Mouse (Mus musculus) lung, embryonic 14.5 days (tissue): ENCODE data around the gene Elmo2. TPM values are rescaled to one million over a fixed set of nuclear protein-coding genes. Genes with fewer than 3 reads are reported as not detected.

Source experiments
- ATAC-seq: fragments of 200-750 bp; cut with Nextera tagmentation; 2 replicates; pipeline ENCODE4 v1.8.0; 2017; ENCODE audit warnings: mild to moderate bottlenecking, moderate TSS enrichment, moderate library complexity; ENCODE audit not compliant: insufficient read depth
- DNase-seq: peaks from one replicate; pipeline ENCODE4 v3.0.0-alpha.2; 2015
- H3K27ac ChIP-seq: fragments of 300-500 bp; sonication (generic); 2 replicates; pipeline ENCODE4 v1.5.1; 2014; ENCODE audit warnings: low read depth, mild to moderate bottlenecking, moderate library complexity
- H3K27me3 ChIP-seq: fragments of 300-500 bp; sonication (generic); 2 replicates; pipeline ENCODE4 v1.6.1; 2014; ENCODE audit warnings: low read length, control low read depth; ENCODE audit not compliant: insufficient read depth
- H3K36me3 ChIP-seq: fragments of 300-500 bp; sonication (generic); 2 replicates; pipeline ENCODE4 v1.6.1; 2014; ENCODE audit warnings: control low read depth; ENCODE audit not compliant: insufficient read depth
- H3K4me1 ChIP-seq: fragments of 300-500 bp; sonication (generic); 2 replicates; pipeline ENCODE4 v1.6.1; 2014; ENCODE audit warnings: antibody characterized with exemption, control low read depth; ENCODE audit not compliant: insufficient read depth
- H3K4me2 ChIP-seq: fragments of 300-500 bp; sonication (generic); 2 replicates; pipeline ENCODE4 v1.6.1; 2014; ENCODE audit warnings: mild to moderate bottlenecking
- H3K4me3 ChIP-seq: fragments of 300-500 bp; sonication (generic); 2 replicates; pipeline ENCODE4 v1.5.1; 2014; ENCODE audit warnings: low read depth, low read length
- H3K9ac ChIP-seq: fragments of 300-500 bp; sonication (generic); 2 replicates; pipeline ENCODE4 v1.6.1; 2014
- H3K9me3 ChIP-seq: fragments of 300-500 bp; sonication (generic); 2 replicates; pipeline ENCODE4 v1.6.1; 2016; ENCODE audit warnings: low read depth, low read length, control low read depth
- CTCF ChIP-seq: IDR thresholded peaks from 2 replicates; pipeline ENCODE4 v1.5.1; 2016; ENCODE audit warnings: antibody characterized with exemption, low read depth
- WGBS: fragments of 180-500 bp; shearing (Covaris S2); extraction: QIAGEN DNeasy Blood & Tissue Kit; methylation state at CpG from one replicate; pipeline ENCODE4 v1.1.7; 2014; 5-methylcytosine and 5-hydroxymethylcytosine counted together
- polyA plus RNA-seq: library from polyadenylated mRNA; unstranded; fragments of >200 nt; fragmentation: Nextera tagmentation; extraction: Ambion mirVana; gene quantifications from 2 replicates; pipeline ENCODE4 v1.2.1, GENCODE M21; 2014

Gene Elmo2
- polyA plus RNA-seq, 1 experiment from 2014 or later = 82.2 TPM

DNA sequence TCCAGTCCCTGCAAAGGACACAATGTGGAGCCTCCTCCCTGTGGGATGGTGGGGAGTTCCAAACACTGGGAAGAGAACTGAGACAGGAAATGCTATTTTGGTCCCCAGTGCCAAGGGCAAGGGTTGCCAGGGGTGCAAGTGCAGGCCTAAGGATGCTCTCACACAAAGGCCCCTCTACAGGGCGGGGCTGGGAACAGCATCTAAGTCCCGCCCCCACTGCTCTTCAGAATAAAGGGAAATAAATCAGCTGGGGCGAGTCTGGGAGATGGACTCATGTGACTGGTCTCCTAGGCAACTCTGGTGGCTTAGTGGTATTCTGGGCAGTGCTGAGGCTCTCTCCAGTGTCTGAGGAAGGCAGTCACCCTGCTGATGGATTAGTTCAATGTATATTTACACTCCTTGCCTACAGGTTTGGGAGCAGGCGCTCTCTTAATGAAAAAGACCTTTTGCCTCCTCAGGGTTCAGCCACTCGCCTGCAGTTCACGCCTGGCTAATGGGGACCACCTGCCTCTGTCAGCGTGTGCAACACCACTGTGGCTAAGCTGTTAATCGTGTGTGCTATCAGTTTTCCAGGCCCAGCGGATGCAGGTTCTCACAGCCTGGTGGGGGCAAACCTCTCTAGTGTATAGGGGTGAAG is 9.3 kb downstream of the Elmo2 start:
- Histone ChIP-seq H3K27ac (peak overlapping the region; percentile 42; the same call in 1 of the 2 replicates), H3K9me3 (no peaks in the 10 kb centered on the region), H3K9ac (no peak overlapping the region), H3K4me1 (peaks cover 34% of the 10 kb centered on the region), H3K27me3 (no peaks in the 10 kb centered on the region), H3K4me3 (no peak overlapping the region), H3K4me2 (peak overlapping the region; percentile 1; the same call in 1 of the 2 replicates), H3K36me3 (peaks cover 42% of the 10 kb centered on the region)
- peak; percentile 81 for DNase-seq
- TF ChIP-seq CTCF = no peak
- WGBS = 15% methylated on average over 9 of the region's 9 CpGs
- ATAC-seq = peak; percentile 73

- H3K27me3 ChIP-seq = no peaks in the 10 kb centered on the region
- peaks cover 50% of the 10 kb centered on the region for H3K36me3 ChIP-seq
- no peak overlapping the region for H3K9ac ChIP-seq
- WGBS = 36% methylated on average over 10 of the region's 10 CpGs
- no peak for TF ChIP-seq CTCF
- no peak overlapping the region for H3K4me3 ChIP-seq
- ATAC-seq (no peak), DNase-seq (no peak)
- H3K9me3 ChIP-seq = no peaks in the 10 kb centered on the region
- H3K4me1 ChIP-seq = peaks cover 26% of the 10 kb centered on the region
- H3K27ac ChIP-seq = peak overlapping the region; percentile 42; the same call in 1 of the 2 replicates
- H3K4me2 ChIP-seq = no peak overlapping the region
Measured at GRCm38 (mm10) chr2:165316204-165316603, 10.1 kb downstream of the Elmo2 start.

GRCm38 (mm10) chr2:165314197-165314596 is 12.1 kb downstream of the Elmo2 start:
- Histone ChIP-seq H3K4me1 (peaks cover 20% of the 10 kb centered on the region), H3K36me3 (peaks cover 69% of the 10 kb centered on the region), H3K4me2 (no peak overlapping the region), H3K27me3 (no peaks in the 10 kb centered on the region), H3K27ac (no peak overlapping the region), H3K4me3 (no peak overlapping the region), H3K9ac (no peak overlapping the region), H3K9me3 (no peaks in the 10 kb centered on the region)
- no peak for TF ChIP-seq CTCF
- no peak for DNase-seq
- WGBS = 83% methylated on average over 8 of the region's 8 CpGs
- no peak for ATAC-seq

- Histone ChIP-seq H3K36me3 (peaks cover 84% of the 10 kb centered on the region), H3K9me3 (no peaks in the 10 kb centered on the region), H3K9ac (no peak overlapping the region), H3K4me3 (no peak overlapping the region), H3K27me3 (no peaks in the 10 kb centered on the region), H3K4me2 (no peak overlapping the region), H3K27ac (no peak overlapping the region), H3K4me1 (peaks cover 7% of the 10 kb centered on the region; the same call in 1 of the 2 replicates)
- DNase-seq (no peak), ATAC-seq (no peak)
- TF ChIP-seq CTCF = no peak
- WGBS = 72% methylated on average over 7 of the region's 7 CpGs
Measured at GRCm38 (mm10) chr2:165312381-165312780, 13.9 kb downstream of the Elmo2 start.

GRCm38 (mm10) chr2:165311577-165311976 is 14.7 kb downstream of the Elmo2 start:
- no peak for DNase-seq
- no peak overlapping the region for H3K4me3 ChIP-seq
- no peak for ATAC-seq
- H3K27me3 ChIP-seq = no peaks in the 10 kb centered on the region
- H3K4me2 ChIP-seq = no peak overlapping the region
- H3K27ac ChIP-seq = no peak overlapping the region
- 86% methylated on average over 12 of the region's 12 CpGs for WGBS
- H3K36me3 ChIP-seq = peaks cover 90% of the 10 kb centered on the region
- no peaks in the 10 kb centered on the region; the same call in 1 of the 2 replicates for H3K4me1 ChIP-seq
- H3K9me3 ChIP-seq = no peaks in the 10 kb centered on the region
- no peak overlapping the region for H3K9ac ChIP-seq
- no peak for TF ChIP-seq CTCF

DNA sequence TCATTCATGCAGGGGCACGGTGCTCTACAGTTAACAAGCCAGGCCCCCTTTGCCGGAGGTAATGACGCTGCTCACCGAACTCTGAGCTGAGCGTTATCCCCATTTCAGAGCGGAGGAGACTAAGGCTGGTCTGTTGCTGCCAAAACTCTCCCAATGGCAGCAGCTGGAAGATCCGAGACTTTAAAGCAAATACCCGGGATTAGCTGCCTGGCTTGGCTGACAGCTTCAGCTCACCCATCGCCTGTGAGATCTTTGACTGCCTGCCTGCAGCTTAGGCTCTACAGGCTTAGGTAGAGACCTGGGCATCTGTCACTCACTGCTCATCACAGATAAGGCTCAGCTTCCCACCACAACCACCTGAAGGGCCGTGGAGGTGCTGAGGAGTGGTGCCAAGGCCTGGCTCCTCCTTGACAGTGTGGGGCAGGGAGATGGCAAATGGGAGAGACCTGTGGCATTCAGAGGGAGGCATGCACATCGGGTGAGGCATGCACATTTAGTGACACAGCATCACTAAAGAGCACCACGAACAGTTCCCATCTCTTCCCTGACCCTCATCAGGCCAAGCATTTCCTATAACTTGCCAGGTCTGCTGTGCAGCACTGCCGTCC is 15.4 kb downstream of the Elmo2 start:
- no peaks in the 10 kb centered on the region for H3K9me3 ChIP-seq
- no peak overlapping the region for H3K4me2 ChIP-seq
- no peak overlapping the region for H3K9ac ChIP-seq
- no peak for ATAC-seq
- 72% methylated on average over 13 of the region's 13 CpGs for WGBS
- H3K4me1 ChIP-seq = no peaks in the 10 kb centered on the region
- no peak overlapping the region for H3K27ac ChIP-seq
- H3K4me3 ChIP-seq = no peak overlapping the region
- H3K27me3 ChIP-seq = no peaks in the 10 kb centered on the region
- no peak for TF ChIP-seq CTCF
- peaks cover 84% of the 10 kb centered on the region for H3K36me3 ChIP-seq
- no peak for DNase-seq

DNA sequence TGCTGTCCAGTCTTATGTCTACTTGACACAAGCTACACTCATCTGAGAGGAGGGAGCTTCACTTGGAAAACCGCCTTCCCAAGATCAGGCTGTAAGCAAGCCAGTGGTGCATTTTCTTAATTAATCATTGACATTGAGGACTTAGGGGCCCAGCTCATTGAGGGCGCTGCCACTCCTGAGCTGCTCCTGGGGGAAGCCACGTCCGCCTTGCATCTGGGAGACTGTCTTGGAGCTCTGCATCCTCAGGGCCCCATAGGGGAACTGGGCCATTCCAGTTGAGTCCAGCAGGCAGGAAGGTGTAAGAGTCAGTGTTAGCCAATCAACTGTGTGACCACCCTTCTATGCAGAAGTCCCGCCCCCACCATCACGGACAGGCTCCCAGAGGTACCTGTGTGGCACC is 18.5 kb downstream of the Elmo2 start:
- DNase-seq = no peak
- TF ChIP-seq CTCF = no peak

More for the DNA sequence above, 18.5 kb downstream of the Elmo2 start:
- H3K4me2 ChIP-seq = no peak overlapping the region
- WGBS = 85% methylated on average over 6 of the region's 6 CpGs
- peaks cover 77% of the 10 kb centered on the region for H3K36me3 ChIP-seq
- H3K4me1 ChIP-seq = no peaks in the 10 kb centered on the region
- no peak overlapping the region for H3K27ac ChIP-seq
- no peak overlapping the region for H3K9ac ChIP-seq
- H3K9me3 ChIP-seq = no peaks in the 10 kb centered on the region
- H3K27me3 ChIP-seq = no peaks in the 10 kb centered on the region
- no peak for ATAC-seq
- no peak overlapping the region for H3K4me3 ChIP-seq
